Mouse (Mus musculus): ENCODE data around the gene St6galnac5. TPM values are rescaled to one million over a fixed set of nuclear protein-coding genes. Genes with fewer than 3 reads are reported as not detected.
A peak's percentile ranks its signal among the peaks of the same experiment; 100 is the strongest.

Gene St6galnac5
- 0.12 and 0.20 TPM in 2 replicates for polyA plus RNA-seq (2014; fragmentation: Nextera tagmentation; extraction: Ambion mirVana)

DNA sequence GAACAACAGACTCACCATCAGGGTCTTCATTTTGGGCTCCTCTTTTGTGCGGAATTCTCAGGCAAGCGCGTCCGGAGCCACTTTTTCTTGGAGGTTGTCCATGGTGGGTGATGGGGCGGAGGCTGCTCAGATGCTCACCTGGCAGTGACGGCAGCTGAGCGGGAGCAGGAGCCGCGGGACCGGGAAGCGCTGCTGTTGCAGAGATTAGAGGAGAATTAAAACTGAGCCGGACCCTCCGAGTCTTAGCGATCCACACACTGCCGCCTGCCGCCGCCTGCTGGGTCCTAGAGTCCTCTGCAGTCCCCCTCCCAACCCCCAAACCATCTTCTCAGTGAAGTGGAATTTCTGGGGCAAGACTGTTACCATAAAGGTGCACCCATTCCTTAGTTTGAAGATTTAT is at the start of gene St6galnac5:
Gene St6galnac5 (minus strand): TSS at position 259 of the 400 bp plus-strand sequence.
- under 1% methylated on average over 17 of the region's 17 CpGs for WGBS
- Histone ChIP-seq H3K27me3 (ENCODE audit: control insufficient read depth, insufficient read depth, low read length) (peaks cover 37% of the 10 kb centered on the region), H3K4me1 (ENCODE audit: control insufficient read depth in 2 of 2, insufficient read depth in 2 of 2, low read length in 2 of 2) (peaks cover 2 to 13% of the 10 kb centered on the region in 2 experiments; a peak in 3 of 4 replicates), H3K9ac (ENCODE audit: low read length) (peak within 1 kb of the TSS; percentile 44; the same call in 1 of the 2 replicates), H3K4me2 (ENCODE audit: low read length) (peak within 1 kb of the TSS; percentile 73), H3K9me3 (ENCODE audit: control insufficient read depth, low read length) (no peaks in the 10 kb centered on the region), H3K4me3 (ENCODE audit: control insufficient read depth in 1 of 2, insufficient read depth in 1 of 2, low read depth in 1 of 2, low read length in 2 of 2) (peak within 1 kb of the TSS; percentile 22 to 43), H3K27ac (replicated peaks in 1 of 2; ENCODE audit: control insufficient read depth in 1 of 2, insufficient read depth in 1 of 2, low read depth in 2 of 2, low read length in 2 of 2) (no peak within 1 kb of the TSS), H3K36me3 (ENCODE audit: control insufficient read depth, insufficient read depth, low read length) (no peaks in the 10 kb centered on the region)
- no peak for ATAC-seq (ENCODE audit: insufficient number of reproducible peaks, insufficient read depth, low FRiP score, low read depth)

DNA sequence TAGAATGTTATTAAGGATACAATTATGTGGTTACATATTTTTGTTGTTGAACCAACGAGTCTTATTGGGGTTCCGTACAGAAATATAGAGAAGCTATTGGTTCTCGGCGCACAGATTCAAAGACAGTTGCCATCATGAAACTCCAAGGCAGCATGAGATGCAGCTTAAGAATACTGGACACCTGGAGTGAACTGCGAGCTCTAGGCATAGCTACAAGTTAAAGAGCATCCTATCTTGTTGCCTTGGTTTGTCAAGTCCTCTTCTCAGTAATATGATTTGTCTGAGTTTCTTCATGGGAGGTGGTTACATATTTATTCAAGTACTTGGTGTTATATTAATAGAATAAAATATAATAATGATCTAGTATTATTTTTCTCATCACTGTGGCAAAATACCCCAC is 48.7 kb upstream of the St6galnac5 start:
- Histone ChIP-seq H3K9ac (ENCODE audit: low read length) (no peak overlapping the region), H3K4me3 (ENCODE audit: control insufficient read depth in 1 of 2, insufficient read depth in 1 of 2, low read depth in 1 of 2, low read length in 2 of 2) (no peak overlapping the region), H3K4me2 (ENCODE audit: low read length) (no peak overlapping the region), H3K27ac (replicated peaks in 1 of 2; ENCODE audit: control insufficient read depth in 1 of 2, insufficient read depth in 1 of 2, low read depth in 2 of 2, low read length in 2 of 2) (no peak overlapping the region), H3K36me3 (ENCODE audit: control insufficient read depth, insufficient read depth, low read length) (no peaks in the 10 kb centered on the region), H3K4me1 (ENCODE audit: control insufficient read depth in 2 of 2, insufficient read depth in 2 of 2, low read length in 2 of 2) (no peaks in the 10 kb centered on the region), H3K9me3 (ENCODE audit: control insufficient read depth, low read length) (no peaks in the 10 kb centered on the region), H3K27me3 (ENCODE audit: control insufficient read depth, insufficient read depth, low read length) (no peaks in the 10 kb centered on the region)
- 88% methylated on average over 5 of the region's 5 CpGs for WGBS
- no peak for ATAC-seq (ENCODE audit: insufficient number of reproducible peaks, insufficient read depth, low FRiP score, low read depth)

DNA sequence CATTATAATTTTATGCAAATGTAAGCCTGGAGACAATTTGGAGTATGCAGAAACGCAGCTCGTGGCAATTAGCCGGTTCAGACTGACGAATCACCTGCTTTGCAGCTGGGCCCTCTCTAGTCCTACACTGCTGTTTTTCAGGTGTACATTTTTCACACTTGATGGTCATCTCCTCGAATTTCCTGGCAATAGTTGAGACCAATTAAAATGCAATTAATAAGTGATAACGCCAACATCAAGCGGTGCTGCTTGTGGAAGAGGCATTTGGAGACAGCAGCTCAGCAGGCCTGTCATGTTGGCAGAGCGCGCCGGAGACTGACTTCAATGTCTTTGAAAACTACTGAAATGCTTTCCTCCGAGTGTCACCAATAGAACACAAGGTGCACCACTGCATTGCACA is 42.0 kb upstream of the St6galnac5 start:
- H3K4me1 ChIP-seq (ENCODE audit: control insufficient read depth in 2 of 2, insufficient read depth in 2 of 2, low read length in 2 of 2), result no peaks in the 10 kb centered on the region
- H3K9ac ChIP-seq (ENCODE audit: low read length), result no peak overlapping the region
- no peaks in the 10 kb centered on the region for H3K27me3 ChIP-seq (ENCODE audit: control insufficient read depth, insufficient read depth, low read length)
- no peak overlapping the region for H3K4me3 ChIP-seq (ENCODE audit: control insufficient read depth in 1 of 2, insufficient read depth in 1 of 2, low read depth in 1 of 2, low read length in 2 of 2)
- no peaks in the 10 kb centered on the region for H3K9me3 ChIP-seq (ENCODE audit: control insufficient read depth, low read length)
- H3K36me3 ChIP-seq (ENCODE audit: control insufficient read depth, insufficient read depth, low read length), result no peaks in the 10 kb centered on the region
- H3K4me2 ChIP-seq (ENCODE audit: low read length), result no peak overlapping the region
- no peak for ATAC-seq (ENCODE audit: insufficient number of reproducible peaks, insufficient read depth, low FRiP score, low read depth)
- 86% methylated on average over 11 of the region's 11 CpGs for WGBS
- no peak overlapping the region for H3K27ac ChIP-seq (replicated peaks in 1 of 2; ENCODE audit: control insufficient read depth in 1 of 2, insufficient read depth in 1 of 2, low read depth in 2 of 2, low read length in 2 of 2)

DNA sequence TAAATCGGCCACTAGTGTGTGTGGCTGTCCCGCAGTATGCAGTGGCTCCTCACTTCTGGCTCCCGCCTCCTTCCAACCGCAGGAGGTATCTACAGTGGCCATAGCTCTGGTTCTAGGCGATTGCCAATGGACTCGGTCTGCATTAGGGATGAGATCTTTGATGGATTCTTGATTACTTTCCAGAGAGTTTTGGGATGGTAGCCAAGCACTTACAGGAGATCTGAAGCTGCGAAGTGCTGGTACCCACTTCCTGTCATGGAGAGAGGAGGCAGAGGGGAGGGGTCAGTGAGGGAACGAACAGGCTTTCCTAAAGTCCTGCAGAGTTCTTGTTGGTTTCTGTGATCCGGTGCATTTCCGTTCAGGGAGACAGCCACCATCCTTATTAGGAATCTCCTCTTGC is 36.0 kb upstream of the St6galnac5 start:
- no peaks in the 10 kb centered on the region for H3K9me3 ChIP-seq (ENCODE audit: control insufficient read depth, low read length)
- no peak for ATAC-seq (ENCODE audit: insufficient number of reproducible peaks, insufficient read depth, low FRiP score, low read depth)
- H3K27me3 ChIP-seq (ENCODE audit: control insufficient read depth, insufficient read depth, low read length), result no peaks in the 10 kb centered on the region
- H3K36me3 ChIP-seq (ENCODE audit: control insufficient read depth, insufficient read depth, low read length), result no peaks in the 10 kb centered on the region
- H3K4me1 ChIP-seq (ENCODE audit: control insufficient read depth in 2 of 2, insufficient read depth in 2 of 2, low read length in 2 of 2), result no peaks in the 10 kb centered on the region
- H3K4me2 ChIP-seq (ENCODE audit: low read length), result no peak overlapping the region
- no peak overlapping the region for H3K27ac ChIP-seq (replicated peaks in 1 of 2; ENCODE audit: control insufficient read depth in 1 of 2, insufficient read depth in 1 of 2, low read depth in 2 of 2, low read length in 2 of 2)
- no peak overlapping the region for H3K9ac ChIP-seq (ENCODE audit: low read length)
- 70% methylated on average over 10 of the region's 10 CpGs for WGBS
- no peak overlapping the region for H3K4me3 ChIP-seq (ENCODE audit: control insufficient read depth in 1 of 2, insufficient read depth in 1 of 2, low read depth in 1 of 2, low read length in 2 of 2)

DNA sequence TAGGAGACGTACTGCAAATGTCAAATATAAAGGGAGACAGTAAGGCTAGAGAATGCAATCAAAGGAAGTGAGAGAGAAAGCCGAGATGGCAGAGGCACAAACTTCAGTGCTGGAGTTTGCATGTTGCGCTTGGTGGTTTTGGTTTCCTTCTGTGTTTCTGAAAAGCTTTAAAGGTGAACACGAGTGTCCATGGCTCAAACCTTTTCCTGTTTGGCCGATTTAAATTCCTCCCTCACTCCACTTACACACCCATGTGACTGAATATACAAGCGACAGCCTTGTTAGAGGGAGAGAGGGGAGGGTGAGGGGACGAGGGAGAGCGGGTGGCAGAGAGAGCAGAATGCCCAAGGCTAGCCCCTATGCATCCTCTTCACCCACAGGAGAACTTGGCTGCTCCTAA is 34.3 kb upstream of the St6galnac5 start:
- Histone ChIP-seq H3K4me2 (ENCODE audit: low read length) (no peak overlapping the region), H3K4me1 (ENCODE audit: control insufficient read depth in 2 of 2, insufficient read depth in 2 of 2, low read length in 2 of 2) (no peaks in the 10 kb centered on the region), H3K9ac (ENCODE audit: low read length) (no peak overlapping the region), H3K4me3 (ENCODE audit: control insufficient read depth in 1 of 2, insufficient read depth in 1 of 2, low read depth in 1 of 2, low read length in 2 of 2) (no peak overlapping the region), H3K9me3 (ENCODE audit: control insufficient read depth, low read length) (no peaks in the 10 kb centered on the region), H3K36me3 (ENCODE audit: control insufficient read depth, insufficient read depth, low read length) (no peaks in the 10 kb centered on the region), H3K27me3 (ENCODE audit: control insufficient read depth, insufficient read depth, low read length) (no peaks in the 10 kb centered on the region), H3K27ac (replicated peaks in 1 of 2; ENCODE audit: control insufficient read depth in 1 of 2, insufficient read depth in 1 of 2, low read depth in 2 of 2, low read length in 2 of 2) (no peak overlapping the region)
- ATAC-seq (ENCODE audit: insufficient number of reproducible peaks, insufficient read depth, low FRiP score, low read depth), result no peak
- WGBS, result 58% methylated on average over 8 of the region's 8 CpGs

DNA sequence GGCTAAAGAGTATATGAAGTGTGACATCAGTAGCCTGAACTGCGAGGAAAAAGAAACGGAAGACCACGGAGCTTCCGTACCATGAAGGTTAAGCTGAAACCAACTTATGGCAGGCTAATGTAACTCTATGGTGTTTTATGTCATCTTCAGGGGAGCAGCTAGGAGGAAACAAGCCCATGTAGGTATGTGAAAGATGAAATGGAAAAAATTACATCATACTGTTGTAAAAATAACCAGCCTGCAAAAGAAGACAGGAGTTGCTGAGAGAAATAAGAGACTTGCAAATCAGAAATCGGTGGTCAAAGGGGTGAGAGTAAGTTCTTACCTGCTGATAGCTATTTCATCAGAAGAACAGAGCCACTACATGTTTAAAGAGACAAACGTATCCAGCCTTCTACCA is 24.8 kb upstream of the St6galnac5 start:
- Histone ChIP-seq H3K9ac (ENCODE audit: low read length) (no peak overlapping the region), H3K27ac (replicated peaks in 1 of 2; ENCODE audit: control insufficient read depth in 1 of 2, insufficient read depth in 1 of 2, low read depth in 2 of 2, low read length in 2 of 2) (no peak overlapping the region), H3K4me3 (ENCODE audit: control insufficient read depth in 1 of 2, insufficient read depth in 1 of 2, low read depth in 1 of 2, low read length in 2 of 2) (no peak overlapping the region), H3K9me3 (ENCODE audit: control insufficient read depth, low read length) (no peaks in the 10 kb centered on the region), H3K27me3 (ENCODE audit: control insufficient read depth, insufficient read depth, low read length) (no peaks in the 10 kb centered on the region), H3K4me2 (ENCODE audit: low read length) (no peak overlapping the region), H3K36me3 (ENCODE audit: control insufficient read depth, insufficient read depth, low read length) (no peaks in the 10 kb centered on the region), H3K4me1 (ENCODE audit: control insufficient read depth in 2 of 2, insufficient read depth in 2 of 2, low read length in 2 of 2) (no peaks in the 10 kb centered on the region)
- no peak for ATAC-seq (ENCODE audit: insufficient number of reproducible peaks, insufficient read depth, low FRiP score, low read depth)
- 71% methylated on average over 6 of the region's 6 CpGs for WGBS

DNA sequence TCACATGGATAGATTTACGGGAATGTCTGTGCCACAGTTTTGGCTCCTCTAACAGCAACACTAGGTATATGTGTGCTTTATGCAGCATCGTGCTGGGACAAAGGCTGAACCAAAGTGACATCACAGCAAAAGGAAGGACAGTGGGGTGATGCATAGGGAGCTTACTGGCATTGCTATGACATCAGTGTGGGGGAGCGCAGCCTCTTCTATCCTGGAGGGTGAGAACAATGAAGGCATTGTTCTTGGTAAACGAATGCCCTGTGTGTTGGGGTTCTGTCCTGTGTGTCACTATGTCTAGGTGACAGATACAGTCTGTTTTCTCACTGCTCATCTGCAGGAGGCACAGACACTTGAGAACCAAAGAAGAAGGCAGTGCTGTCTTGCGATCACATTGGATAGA is 16.9 kb upstream of the St6galnac5 start:
- no peaks in the 10 kb centered on the region for H3K36me3 ChIP-seq (ENCODE audit: control insufficient read depth, insufficient read depth, low read length)
- peaks cover 3 to 8% of the 10 kb centered on the region in 2 experiments; a peak in 2 of 4 replicates for H3K4me1 ChIP-seq (ENCODE audit: control insufficient read depth in 2 of 2, insufficient read depth in 2 of 2, low read length in 2 of 2)
- no peak overlapping the region for H3K9ac ChIP-seq (ENCODE audit: low read length)
- H3K9me3 ChIP-seq (ENCODE audit: control insufficient read depth, low read length), result no peaks in the 10 kb centered on the region
- no peak overlapping the region for H3K4me2 ChIP-seq (ENCODE audit: low read length)
- WGBS, result 72% methylated on average over 5 of the region's 5 CpGs
- no peak overlapping the region for H3K27ac ChIP-seq (replicated peaks in 1 of 2; ENCODE audit: control insufficient read depth in 1 of 2, insufficient read depth in 1 of 2, low read depth in 2 of 2, low read length in 2 of 2)
- ATAC-seq (ENCODE audit: insufficient number of reproducible peaks, insufficient read depth, low FRiP score, low read depth), result no peak
- no peaks in the 10 kb centered on the region for H3K27me3 ChIP-seq (ENCODE audit: control insufficient read depth, insufficient read depth, low read length)
- no peak overlapping the region for H3K4me3 ChIP-seq (ENCODE audit: control insufficient read depth in 1 of 2, insufficient read depth in 1 of 2, low read depth in 1 of 2, low read length in 2 of 2)

DNA sequence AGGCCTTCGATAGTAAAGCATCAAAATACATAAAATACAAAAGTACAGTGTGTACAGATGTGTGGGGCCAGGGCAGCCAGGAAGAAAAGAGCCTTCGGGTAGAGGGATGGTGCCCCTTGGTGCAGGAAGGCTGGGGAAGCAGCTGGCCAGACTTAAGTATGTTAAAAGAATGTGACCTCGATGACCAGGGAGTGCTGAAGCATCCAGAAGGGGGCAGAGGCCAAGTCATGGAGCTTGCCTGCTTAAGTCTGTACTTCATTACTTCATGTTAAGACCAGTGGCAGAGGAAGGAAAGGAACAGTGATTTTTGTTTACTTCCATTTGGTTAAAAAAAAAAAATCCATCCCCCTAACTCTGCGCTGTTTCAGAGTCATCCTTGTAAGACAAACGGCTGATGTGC is 16.1 kb upstream of the St6galnac5 start:
- Histone ChIP-seq H3K4me2 (ENCODE audit: low read length) (no peak overlapping the region), H3K27me3 (ENCODE audit: control insufficient read depth, insufficient read depth, low read length) (no peaks in the 10 kb centered on the region), H3K4me1 (ENCODE audit: control insufficient read depth in 2 of 2, insufficient read depth in 2 of 2, low read length in 2 of 2) (peaks cover 3 to 8% of the 10 kb centered on the region in 2 experiments; a peak in 2 of 4 replicates), H3K4me3 (ENCODE audit: control insufficient read depth in 1 of 2, insufficient read depth in 1 of 2, low read depth in 1 of 2, low read length in 2 of 2) (no peak overlapping the region), H3K9ac (ENCODE audit: low read length) (no peak overlapping the region), H3K27ac (replicated peaks in 1 of 2; ENCODE audit: control insufficient read depth in 1 of 2, insufficient read depth in 1 of 2, low read depth in 2 of 2, low read length in 2 of 2) (no peak overlapping the region), H3K36me3 (ENCODE audit: control insufficient read depth, insufficient read depth, low read length) (no peaks in the 10 kb centered on the region), H3K9me3 (ENCODE audit: control insufficient read depth, low read length) (no peaks in the 10 kb centered on the region)
- WGBS, result 53% methylated on average over 5 of the region's 5 CpGs
- ATAC-seq (ENCODE audit: insufficient number of reproducible peaks, insufficient read depth, low FRiP score, low read depth), result no peak

Measured in heart, embryonic 14.5 days (tissue).